Mouse (Mus musculus) testis, adult 2 months (tissue): ENCODE measurements around the gene Jam2. TPM values are rescaled to one million over a fixed set of nuclear protein-coding genes. Genes with fewer than 3 reads are reported as not detected.

Source experiments
- H3K27ac ChIP-seq: fragments of 200-500 bp; 2 replicates; pipeline ENCODE4 v1.5.1; 2012; ENCODE audit warnings: low read depth, low read length; ENCODE audit not compliant: control insufficient read depth, insufficient read depth
- H3K27me3 ChIP-seq: fragments of 200-500 bp; 2 replicates; pipeline ENCODE4 v1.6.1; 2012; ENCODE audit warnings: mild to moderate bottlenecking, low read length, moderate library complexity; ENCODE audit not compliant: control insufficient read depth, insufficient read depth
- H3K36me3 ChIP-seq: fragments of 200-500 bp; 2 replicates; pipeline ENCODE4 v1.6.1; 2012; ENCODE audit warnings: mild to moderate bottlenecking, low read length; ENCODE audit not compliant: control insufficient read depth, insufficient read depth
- H3K4me1 ChIP-seq: fragments of 200-500 bp; 2 replicates; pipeline ENCODE4 v1.6.1; 2012; ENCODE audit warnings: low read length; ENCODE audit not compliant: control insufficient read depth, insufficient read depth
- H3K4me3 ChIP-seq: fragments of 200-500 bp; 2 replicates; pipeline ENCODE4 v1.5.1; 2012; ENCODE audit warnings: low read depth, mild to moderate bottlenecking, low read length, moderate library complexity, mixed read lengths; ENCODE audit not compliant: control insufficient read depth
- CTCF ChIP-seq: fragments of 200-500 bp; IDR thresholded peaks from 2 replicates; pipeline ENCODE4 v1.5.1; 2012; ENCODE audit warnings: low read depth, mild to moderate bottlenecking, inconsistent platforms, low read length, moderate library complexity; ENCODE audit not compliant: control insufficient read depth, insufficient read depth, insufficient replicate concordance
- POLR2A ChIP-seq: fragments of 200-500 bp; IDR thresholded peaks from 2 replicates; pipeline ENCODE4 v1.6.1; 2012; ENCODE audit warnings: low read depth, mild to moderate bottlenecking, inconsistent platforms, low read length, moderate library complexity; ENCODE audit not compliant: control insufficient read depth
- polyA plus RNA-seq: library from polyadenylated mRNA; depleted of rRNA; stranded (reverse); fragments of >200 nt; gene quantifications from 2 replicates; pipeline ENCODE4 v1.2.3, GENCODE M21; 2012

Jam2 gene
- polyA plus RNA-seq, 1 experiment, result 11.9 TPM

DNA sequence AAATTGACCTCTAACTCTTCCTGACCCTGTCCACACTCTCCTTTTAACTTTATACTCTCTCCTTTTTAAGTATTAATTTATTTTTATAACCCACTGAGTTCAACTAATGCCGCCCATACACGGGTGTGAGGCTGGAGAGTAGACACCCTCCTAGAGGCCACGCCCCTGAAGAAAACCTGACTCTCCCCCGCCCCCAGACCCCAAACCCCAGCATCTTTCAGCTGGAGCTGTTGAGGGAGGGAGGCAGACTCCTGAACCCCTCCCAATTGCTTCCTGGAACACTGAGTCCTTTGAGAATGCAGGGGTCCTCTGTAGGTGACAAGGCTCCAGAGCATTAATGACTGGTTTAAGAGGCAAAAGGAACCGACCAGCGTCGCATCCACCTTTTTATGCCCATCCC is 11.0 kb downstream of the Jam2 start:
- no peak overlapping the region for H3K4me3 ChIP-seq
- no peak for TF ChIP-seq POLR2A
- TF ChIP-seq CTCF, result no peak
- no peak overlapping the region for H3K27ac ChIP-seq
- H3K27me3 ChIP-seq, result no peaks in the 10 kb centered on the region
- no peaks in the 10 kb centered on the region for H3K4me1 ChIP-seq
- H3K36me3 ChIP-seq, result no peaks in the 10 kb centered on the region

- Histone ChIP-seq H3K4me3 (no peak overlapping the region), H3K27me3 (no peaks in the 10 kb centered on the region), H3K4me1 (peaks cover 4% of the 10 kb centered on the region; the same call in 1 of the 2 replicates), H3K27ac (no peak overlapping the region), H3K36me3 (no peaks in the 10 kb centered on the region)
- TF ChIP-seq POLR2A (no peak), CTCF (no peak)
Measured at GRCm38 (mm10) chr16:84790595-84791165, 16.8 kb downstream of the Jam2 start.

- Histone ChIP-seq H3K27ac (no peak overlapping the region), H3K4me3 (peak overlapping the region; percentile 86), H3K27me3 (no peaks in the 10 kb centered on the region), H3K4me1 (peaks cover 4% of the 10 kb centered on the region; the same call in 1 of the 2 replicates), H3K36me3 (no peaks in the 10 kb centered on the region)
- no peak for TF ChIP-seq CTCF
- TF ChIP-seq POLR2A, result 0 out of 2 replicates have a peak, but pooled peaks have one; percentile 27
Measured at GRCm38 (mm10) chr16:84793401-84793800, 19.5 kb downstream of the Jam2 start.

- no peaks in the 10 kb centered on the region for H3K27me3 ChIP-seq
- peaks cover 4% of the 10 kb centered on the region; the same call in 1 of the 2 replicates for H3K4me1 ChIP-seq
- no peak overlapping the region for H3K4me3 ChIP-seq
- TF ChIP-seq POLR2A (no peak), CTCF (no peak)
- H3K36me3 ChIP-seq, result no peaks in the 10 kb centered on the region
- H3K27ac ChIP-seq, result no peak overlapping the region
Measured at GRCm38 (mm10) chr16:84795337-84795736, 21.4 kb downstream of the Jam2 start.

DNA sequence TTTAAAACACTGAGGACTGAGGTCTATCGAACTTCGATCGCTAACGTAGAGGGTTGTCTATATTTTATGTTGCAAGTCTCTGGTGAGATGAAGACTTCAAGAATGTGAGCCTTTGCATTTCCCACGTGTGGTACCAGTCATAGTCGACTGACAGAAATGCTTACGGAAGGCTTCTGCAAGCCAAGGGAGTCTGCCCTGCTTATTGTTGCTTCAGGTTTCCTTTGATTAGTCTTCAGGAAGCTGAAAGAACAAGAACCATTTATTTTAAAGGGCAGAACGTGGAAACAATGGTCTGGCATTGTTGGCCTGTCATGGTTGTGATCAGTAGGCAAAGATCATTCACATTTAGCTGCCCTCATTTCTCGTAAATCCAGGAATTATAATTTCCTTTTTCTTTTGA is 22.8 kb downstream of the Jam2 start:
- H3K4me3 ChIP-seq, result no peak overlapping the region
- H3K4me1 ChIP-seq, result peaks cover 4% of the 10 kb centered on the region; the same call in 1 of the 2 replicates
- H3K27ac ChIP-seq, result no peak overlapping the region
- TF ChIP-seq CTCF, result no peak
- TF ChIP-seq POLR2A, result no peak
- H3K36me3 ChIP-seq, result no peaks in the 10 kb centered on the region
- H3K27me3 ChIP-seq, result no peaks in the 10 kb centered on the region

- no peak overlapping the region for H3K4me3 ChIP-seq
- no peaks in the 10 kb centered on the region for H3K36me3 ChIP-seq
Measured at GRCm38 (mm10) chr16:84800038-84800437, 26.1 kb downstream of the Jam2 start.

GRCm38 (mm10) chr16:84802217-84802616 is 28.3 kb downstream of the Jam2 start:
- Histone ChIP-seq H3K4me1 (no peaks in the 10 kb centered on the region), H3K4me3 (no peak overlapping the region), H3K36me3 (no peaks in the 10 kb centered on the region), H3K27me3 (no peaks in the 10 kb centered on the region), H3K27ac (no peak overlapping the region)
- TF ChIP-seq CTCF, result no peak
- no peak for TF ChIP-seq POLR2A

More at GRCm38 (mm10) chr16:84800038-84800437, 26.1 kb downstream of the Jam2 start:
- Histone ChIP-seq H3K4me1 (no peaks in the 10 kb centered on the region), H3K27ac (no peak overlapping the region), H3K27me3 (no peaks in the 10 kb centered on the region)
- TF ChIP-seq CTCF, result no peak
- no peak for TF ChIP-seq POLR2A
